Mouse (Mus musculus): ENCODE results near the gene Lect2.

Gene Lect2

GRCm38 (mm10) chr13:56554409-56554808, 6.1 kb upstream of the Lect2 start:
- peak; percentile 62 for DNase-seq

GRCm38 (mm10) chr13:56553923-56554322, 5.6 kb upstream of the Lect2 start:
- no peak for DNase-seq

DNA sequence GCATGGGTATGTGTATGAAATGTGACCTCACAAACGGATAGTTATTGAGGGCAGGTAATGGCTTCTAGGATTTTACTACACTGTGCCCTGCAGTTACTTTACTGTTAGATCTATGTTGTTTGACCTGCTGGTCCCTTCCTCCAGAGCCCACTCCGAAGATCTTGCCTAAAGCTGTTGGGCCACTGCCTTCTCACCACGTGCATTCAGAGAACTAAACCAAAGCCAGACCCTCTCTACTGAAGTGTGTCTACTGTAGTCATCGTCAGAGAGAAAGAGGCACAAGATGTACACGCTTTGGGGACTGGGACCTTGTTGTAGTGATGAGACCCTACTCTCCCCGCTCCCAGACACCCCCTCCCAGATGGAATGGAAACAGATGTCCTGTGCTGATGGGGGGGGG, 3.4 kb upstream of the Lect2 start:
- no peak for DNase-seq

DNA sequence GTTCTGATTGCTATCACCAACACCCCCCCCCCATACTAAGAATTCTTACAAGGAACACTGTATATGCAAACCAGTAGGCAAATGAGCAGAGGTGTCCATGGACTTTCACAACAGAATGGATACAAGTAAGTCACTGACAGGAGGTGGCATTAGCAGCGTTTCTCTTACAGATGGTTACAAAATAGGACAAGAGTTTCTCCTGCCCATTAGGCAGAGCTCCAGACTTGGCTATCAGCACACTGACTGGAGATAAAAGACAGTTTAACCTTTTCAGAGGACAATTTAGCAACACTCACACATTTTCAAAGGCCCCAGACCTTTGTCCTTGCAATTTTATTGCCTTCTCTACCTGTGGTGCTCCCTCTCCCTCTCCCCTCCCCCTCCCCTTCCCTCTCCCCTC, 2.3 kb upstream of the Lect2 start:
- DNase-seq = no peak

DNA sequence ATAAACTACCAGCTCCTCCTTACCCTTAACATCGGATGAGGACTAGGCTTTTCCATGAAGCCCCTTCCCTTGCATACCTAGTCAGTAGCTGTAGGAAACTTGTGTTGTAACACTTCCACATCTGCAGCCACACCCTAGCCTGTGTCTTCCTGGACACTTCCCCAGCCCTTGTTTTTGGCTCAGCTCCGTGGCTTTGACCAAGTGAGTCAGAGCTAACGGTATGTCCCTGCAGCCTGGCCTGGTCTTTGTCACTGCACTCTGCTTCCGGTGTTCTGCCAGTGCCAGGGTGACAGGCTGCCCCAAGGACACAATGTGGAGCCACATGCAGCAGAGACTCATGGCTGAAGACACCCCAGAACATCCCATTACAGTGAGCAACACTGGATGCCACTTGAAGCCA, 1.1 kb upstream of the Lect2 start:
- no peak for DNase-seq

DNA sequence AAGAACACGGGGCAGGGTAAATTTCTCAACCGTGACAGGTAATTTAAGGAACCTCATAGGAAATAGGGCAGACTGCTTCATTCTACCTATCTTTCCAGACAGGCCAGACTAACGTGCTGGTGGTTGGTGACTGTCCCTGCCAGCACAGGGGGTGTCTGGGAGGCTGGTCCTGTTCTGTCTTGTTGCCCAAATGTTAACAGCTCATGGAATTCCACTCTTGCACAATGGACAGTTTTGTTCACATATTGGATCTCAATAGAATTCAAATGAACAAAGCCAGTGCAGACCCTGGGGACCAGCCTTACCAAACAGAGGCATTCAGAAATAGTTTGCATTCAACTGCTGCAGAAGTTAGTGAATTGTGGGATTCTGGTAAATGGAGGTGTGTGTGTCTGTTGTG, 3.3 kb downstream of the Lect2 start:
- DNase-seq = no peak

GRCm38 (mm10) chr13:56543805-56544204, 4.5 kb downstream of the Lect2 start:
- DNase-seq = no peak

- DNase-seq = no peak
These were observed 8.5 kb downstream of the Lect2 start for GRCm38 (mm10) chr13:56539846-56540245.

DNA sequence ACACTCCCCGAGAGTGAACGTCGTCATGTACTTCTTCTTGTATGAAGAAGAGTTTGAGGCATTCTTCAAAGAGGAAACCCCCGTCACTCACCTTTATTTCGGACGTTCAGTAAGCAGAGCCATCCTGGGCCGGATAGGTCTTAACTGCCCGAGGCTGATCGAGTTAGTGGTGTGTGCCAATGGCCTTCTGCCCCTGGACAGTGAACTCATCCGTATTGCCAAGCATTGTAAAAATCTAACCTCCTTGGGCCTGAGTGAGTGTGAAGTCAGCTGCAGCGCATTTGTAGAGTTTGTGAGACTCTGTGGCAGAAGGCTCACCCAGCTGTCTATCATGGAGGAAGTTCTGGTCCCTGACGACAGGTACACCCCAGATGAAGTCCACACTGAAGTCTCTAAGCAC, 11.3 kb downstream of the Lect2 start:
- DNase-seq = no peak

- DNase-seq = no peak
These were observed 12.7 kb downstream of the Lect2 start for GRCm38 (mm10) chr13:56535570-56535969.

DNA sequence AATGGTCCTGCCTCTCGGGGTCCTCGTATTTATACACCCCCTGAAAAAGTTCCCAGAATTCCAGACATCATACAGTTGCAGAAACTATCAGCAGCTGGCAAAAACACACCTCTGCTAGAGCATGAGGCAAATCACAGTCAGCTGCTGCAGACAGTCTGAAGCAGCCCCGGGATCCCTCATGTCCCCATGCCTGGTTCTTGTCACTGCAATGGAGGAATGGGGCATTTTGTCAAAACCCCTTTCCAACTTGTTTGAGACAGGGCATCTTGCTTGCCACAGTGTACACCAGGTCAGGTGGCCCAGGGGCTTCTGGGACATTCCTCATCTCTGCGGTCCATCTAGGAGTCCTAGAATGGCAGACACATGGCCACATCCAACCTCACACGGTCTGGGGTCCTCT, 13.4 kb downstream of the Lect2 start:
- no peak for DNase-seq

DNA sequence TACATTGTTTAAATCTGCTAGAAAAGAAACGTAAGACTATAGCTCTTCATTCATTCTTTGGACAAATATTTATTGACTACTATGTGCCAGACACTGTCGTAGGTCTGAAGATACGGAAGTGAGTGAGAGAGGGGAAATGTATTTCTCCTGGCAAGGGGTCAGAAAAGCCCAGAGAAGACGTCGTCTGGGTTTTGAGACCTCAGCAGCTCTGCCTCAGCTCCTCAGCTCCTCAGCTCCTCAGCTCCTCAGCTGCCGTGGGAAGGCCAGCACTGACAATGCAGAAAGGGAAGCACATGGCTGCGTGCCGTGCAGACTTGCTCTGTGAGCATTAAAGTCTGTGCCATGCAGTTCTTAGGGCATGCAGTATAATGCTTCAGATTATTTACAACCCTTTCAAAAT, 18.6 kb downstream of the Lect2 start:
- DNase-seq = no peak

GRCm38 (mm10) chr13:56529031-56529430, 19.3 kb downstream of the Lect2 start:
- no peak for DNase-seq

GRCm38 (mm10) chr13:56528281-56528680, 20.0 kb downstream of the Lect2 start:
- no peak for DNase-seq

DNA sequence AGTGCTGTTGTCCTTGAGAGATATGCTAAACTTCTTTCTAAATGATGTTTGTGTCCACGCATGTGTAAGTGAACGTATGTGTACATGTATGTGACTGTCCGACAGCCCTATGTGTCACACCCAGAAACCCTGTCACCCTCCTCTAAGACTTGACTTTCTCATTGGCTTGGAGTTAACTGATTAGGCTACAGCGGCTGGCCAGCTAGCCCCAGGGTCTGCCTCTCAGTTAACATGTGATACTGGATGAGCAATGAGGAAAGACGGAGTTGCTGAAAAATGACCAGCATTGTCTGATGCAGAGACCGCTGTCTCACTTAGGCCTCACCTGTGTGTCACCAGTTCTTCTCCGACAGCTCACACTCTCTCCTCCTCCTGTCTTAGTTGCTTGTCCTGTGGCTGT, 20.5 kb downstream of the Lect2 start:
- DNase-seq = no peak

GRCm38 (mm10) chr13:56526871-56527270, 21.4 kb downstream of the Lect2 start:
- no peak for DNase-seq

DNA sequence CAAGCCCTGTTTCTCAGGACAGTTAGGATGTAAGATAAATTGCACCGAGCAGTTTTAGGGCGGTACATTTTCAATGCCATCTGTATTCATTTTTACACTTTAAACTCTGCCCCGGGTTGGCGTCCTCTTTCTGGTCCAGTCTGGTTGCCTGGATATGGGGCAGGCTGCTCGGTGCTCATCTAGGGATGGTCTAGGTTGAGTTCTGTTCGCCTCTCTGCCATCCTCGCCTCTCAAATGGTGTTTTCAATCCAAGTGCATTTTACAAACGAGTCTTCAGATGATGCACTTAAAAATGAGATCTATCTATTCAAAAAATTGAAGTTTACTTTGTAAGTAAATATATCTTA, 25.5 kb downstream of the Lect2 start:
- DNase-seq = no peak

DNA sequence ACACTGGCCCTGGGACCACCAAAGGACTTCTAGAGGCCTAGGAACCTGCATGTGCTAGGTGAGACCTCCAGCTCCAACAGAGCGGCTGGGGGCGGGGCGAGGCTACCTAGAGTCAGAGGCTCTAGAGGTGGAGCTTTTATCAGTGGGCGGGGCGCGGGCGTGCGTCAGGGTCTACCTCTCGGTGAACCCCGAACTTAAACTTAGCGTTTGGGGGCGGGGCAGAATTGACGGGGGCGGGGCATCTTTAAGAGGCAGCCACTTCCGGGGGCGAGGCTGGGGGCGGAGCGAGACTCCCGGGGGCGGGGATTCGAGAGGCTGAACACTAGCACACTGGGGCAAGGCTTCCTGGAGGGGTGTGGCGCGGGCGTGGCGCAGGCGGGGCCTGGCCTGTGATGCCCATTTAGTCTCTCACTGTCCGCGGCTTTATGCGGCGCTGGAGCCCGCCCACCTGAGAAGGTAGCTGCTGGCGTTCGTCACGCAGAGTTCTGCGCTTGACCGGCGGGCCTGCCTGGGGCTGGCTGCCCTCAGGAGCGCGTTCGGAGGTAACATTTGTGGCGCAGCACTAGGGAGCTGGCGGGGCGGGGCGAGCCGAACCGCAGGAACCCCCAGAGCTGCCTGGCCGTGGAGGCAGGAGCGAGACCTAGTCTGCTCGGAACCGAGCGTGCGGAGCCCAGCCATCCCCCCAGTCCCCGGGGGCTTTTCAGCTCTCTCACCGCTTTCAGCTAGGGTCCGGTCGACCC, 26.1 kb downstream of the Lect2 start, which contains the start of gene Fbxl21:
Gene Fbxl21, plus strand, starts transcription at position 392 of the 740 bp plus-strand sequence.
- peak; percentile 95 for DNase-seq

GRCm38 (mm10) chr13:56516816-56517215, 31.5 kb downstream of the Lect2 start:
- DNase-seq = no peak

- DNase-seq = no peak
These were observed 32.0 kb downstream of the Lect2 start for GRCm38 (mm10) chr13:56516311-56516710.

GRCm38 (mm10) chr13:56513595-56513994, 34.7 kb downstream of the Lect2 start:
- no peak for DNase-seq

GRCm38 (mm10) chr13:56509796-56510195, 38.5 kb downstream of the Lect2 start:
- DNase-seq = no peak

DNA sequence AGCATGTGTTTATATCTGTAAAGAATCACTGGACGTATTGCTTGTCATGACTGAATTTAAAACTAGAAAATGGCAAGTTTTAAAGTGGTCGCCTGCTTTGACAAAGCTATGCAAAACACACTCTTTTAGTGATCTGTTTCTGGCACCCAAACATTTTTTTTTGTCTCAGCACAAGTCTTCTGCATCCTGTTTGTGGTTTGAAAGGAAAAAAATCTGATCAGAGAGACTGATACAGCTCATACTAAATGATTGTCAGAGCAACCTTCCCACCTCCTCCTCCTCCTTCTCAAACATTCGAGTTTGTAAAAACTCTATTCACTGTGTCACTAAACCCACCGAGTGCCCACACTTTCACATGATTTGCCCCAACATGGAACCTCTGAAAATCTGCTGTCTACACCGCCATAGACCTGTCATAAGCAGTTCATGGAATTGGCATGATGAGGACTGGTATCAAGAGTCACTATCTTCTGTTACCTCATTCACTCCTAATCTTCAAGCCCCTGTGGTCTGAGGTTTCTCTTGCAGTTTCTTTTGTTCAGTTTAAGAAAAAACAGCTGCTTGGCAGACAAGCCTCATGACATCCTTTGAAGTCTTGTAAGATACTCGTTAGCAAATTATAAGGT, 41.3 kb downstream of the Lect2 start:
- no peak for DNase-seq

DNA sequence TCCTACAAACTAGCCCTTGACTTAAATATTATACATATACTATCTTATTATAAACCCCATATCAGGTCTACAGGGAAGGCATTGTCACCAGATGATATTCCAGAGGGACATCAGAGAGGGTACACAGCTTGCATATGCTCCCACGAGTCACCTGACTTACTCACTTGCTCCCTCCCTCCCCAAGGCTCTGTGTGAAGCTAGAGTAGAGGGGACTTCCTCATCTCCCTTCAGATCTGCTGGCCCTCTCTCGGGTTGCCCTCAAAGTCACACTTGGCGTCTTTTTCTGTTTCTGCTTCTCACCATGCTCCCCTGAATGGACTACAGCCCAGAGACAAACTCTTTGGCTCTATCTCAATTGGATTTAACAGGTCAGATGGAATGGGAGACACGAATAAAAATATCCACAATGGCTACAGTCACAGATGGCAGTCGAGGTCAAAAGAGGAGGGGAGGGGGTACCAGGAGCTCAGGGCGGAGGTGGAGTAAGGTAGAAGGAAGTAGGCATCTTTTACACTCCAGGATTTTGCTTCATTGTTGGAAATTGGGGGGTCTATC, 46.4 kb downstream of the Lect2 start:
- no peak for DNase-seq

- no peak for DNase-seq
These were observed 47.7 kb downstream of the Lect2 start for GRCm38 (mm10) chr13:56500636-56501035.

All from layer of hippocampus, adult 9-11 months (tissue).